Mouse (Mus musculus) heart, adult 9 months (tissue): ENCODE results near the gene Ndufaf3.
"Not testable (repeated sequence)": the region's sequence is repeated elsewhere in the genome, so short reads cannot be mapped to it uniquely, and the experiment has no call there.

Experiments
- DNase-seq, 2 experiments: peaks; one replicate each; pipeline ENCODE4 v3.0.0; 2022; ENCODE audit warnings: low spot score in 2 of 2

Gene Ndufaf3

GRCm38 (mm10) chr9:108566815-108567776 lies at the start of gene Ndufaf3:
Gene Ndufaf3, minus strand, starts transcription at chr9:108567434.
- peak; percentile 95 to 96 for DNase-seq

- DNase-seq: no peak
Measured at GRCm38 (mm10) chr9:108611488-108611887, 44.3 kb upstream of the Ndufaf3 start.

GRCm38 (mm10) chr9:108608889-108609288 lies 41.7 kb upstream of the Ndufaf3 start:
- DNase-seq: no peak

- DNase-seq: not testable (repeated sequence)
Measured at GRCm38 (mm10) chr9:108607929-108608328, 40.7 kb upstream of the Ndufaf3 start.

GRCm38 (mm10) chr9:108601986-108602385 lies 34.8 kb upstream of the Ndufaf3 start:
- no peak for DNase-seq

- DNase-seq: no peak
Measured at GRCm38 (mm10) chr9:108600011-108600410, 32.8 kb upstream of the Ndufaf3 start.

GRCm38 (mm10) chr9:108599021-108599566 lies 31.9 kb upstream of the Ndufaf3 start:
- no peak for DNase-seq

- DNase-seq: peak; percentile 72 to 73
Measured at GRCm38 (mm10) chr9:108596998-108597764, 29.9 kb upstream of the Ndufaf3 start, which contains the start of gene P4htm. Gene P4htm, minus strand, starts transcription at chr9:108597667.

- no peak for DNase-seq
Measured at GRCm38 (mm10) chr9:108594354-108594753, 27.1 kb upstream of the Ndufaf3 start.

GRCm38 (mm10) chr9:108591462-108591861 lies 24.2 kb upstream of the Ndufaf3 start:
- no peak for DNase-seq

GRCm38 (mm10) chr9:108589229-108589628 lies 22.0 kb upstream of the Ndufaf3 start:
- DNase-seq: no peak

GRCm38 (mm10) chr9:108587571-108588180 lies 20.4 kb upstream of the Ndufaf3 start:
- peak; percentile 79 to 86 for DNase-seq

- DNase-seq: no peak
Measured at GRCm38 (mm10) chr9:108579344-108579690, 12.1 kb upstream of the Ndufaf3 start.

GRCm38 (mm10) chr9:108578545-108579343 lies 11.5 kb upstream of the Ndufaf3 start, which contains the start of gene Wdr6:
Gene Wdr6, minus strand, starts transcription at chr9:108578739.
- peak; percentile 91 to 93 for DNase-seq

GRCm38 (mm10) chr9:108577934-108578544 lies 10.8 kb upstream of the Ndufaf3 start:
- peak; percentile 30 to 51 for DNase-seq

GRCm38 (mm10) chr9:108577025-108577424 lies 9.8 kb upstream of the Ndufaf3 start:
- no peak for DNase-seq

GRCm38 (mm10) chr9:108575321-108576297 lies 8.4 kb upstream of the Ndufaf3 start:
- no peak for DNase-seq

- DNase-seq: no peak
Measured at GRCm38 (mm10) chr9:108574921-108575320, 7.7 kb upstream of the Ndufaf3 start.
